Mouse (Mus musculus): Measurements from ENCODE around the gene Celf2. TPM values are rescaled to one million over a fixed set of nuclear protein-coding genes. Genes with fewer than 3 reads are reported as not detected.

Celf2 gene
- polyA plus RNA-seq, 1 experiment from 2014 or later, result 51.0 TPM

DNA sequence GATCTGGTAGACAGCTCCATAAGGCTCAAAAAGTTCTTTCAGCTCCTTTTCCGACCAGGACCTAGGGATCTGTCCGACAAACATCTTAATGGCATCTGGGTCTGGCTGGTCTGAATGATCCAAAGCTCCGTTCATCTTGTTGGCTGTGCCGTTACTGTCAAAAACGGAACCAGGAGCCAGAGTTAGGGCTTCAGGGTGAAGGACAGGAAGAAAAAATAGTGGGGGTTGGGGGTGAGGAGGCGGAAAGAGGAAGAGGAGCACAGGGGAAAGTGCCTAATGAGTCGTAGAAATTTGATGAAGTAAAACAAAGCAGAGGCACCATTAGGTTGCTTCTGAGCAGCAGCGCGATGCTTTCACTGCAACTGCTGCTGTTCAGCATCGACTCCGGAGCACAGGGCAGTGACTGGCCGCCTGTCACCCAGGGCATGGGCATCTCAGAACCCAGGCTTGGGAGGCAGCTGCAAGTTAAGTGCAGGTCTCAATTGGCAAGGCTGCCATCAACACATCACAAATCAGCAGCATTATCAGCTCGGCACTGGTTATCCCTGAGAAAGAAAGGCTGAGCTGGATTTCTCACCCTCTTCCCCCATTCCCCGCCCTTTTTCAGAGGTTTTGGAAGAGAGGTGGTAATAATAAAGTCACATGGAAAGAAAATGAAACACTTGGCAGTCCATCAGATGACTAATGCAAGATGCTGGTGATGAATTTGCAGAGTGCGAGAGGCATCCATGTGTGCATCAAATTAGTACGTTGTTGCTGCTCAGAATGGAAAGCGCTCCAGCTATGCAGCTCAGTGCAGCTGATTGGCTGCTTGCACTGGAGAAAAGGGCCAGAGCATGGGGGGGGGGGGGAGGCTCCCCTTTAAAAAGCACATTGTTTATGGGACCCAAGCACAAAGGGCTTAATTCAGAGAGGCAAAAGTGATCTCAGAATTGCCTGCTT is 787.6 kb downstream of the Celf2 start:
- H3K4me1 ChIP-seq (ENCODE audit: control insufficient read depth, insufficient read depth, low read length), result peaks cover 22% of the 10 kb centered on the region
- H3K36me3 ChIP-seq (ENCODE audit: control insufficient read depth, insufficient read depth, low read length), result no peaks in the 10 kb centered on the region
- no peaks in the 10 kb centered on the region for H3K9me3 ChIP-seq (replicated peaks; ENCODE audit: control insufficient read depth, low read length)
- H3K9ac ChIP-seq (ENCODE audit: low read depth, low read length), result peak overlapping the region; percentile 44
- peak overlapping the region; percentile 33 for H3K4me3 ChIP-seq (ENCODE audit: low read depth, low read length)
- H3K4me2 ChIP-seq, result peak overlapping the region; percentile 76
- H3K27me3 ChIP-seq (ENCODE audit: control insufficient read depth, insufficient read depth, low read length), result no peaks in the 10 kb centered on the region
- ATAC-seq (replicated peaks; ENCODE audit: insufficient number of reproducible peaks, low FRiP score, low TSS enrichment), result 0 out of 2 replicates have a peak, but pooled peaks have one; percentile 49
- H3K27ac ChIP-seq (ENCODE audit: low read depth, low read length), result no peak overlapping the region
- 21% methylated on average over 17 of the region's 17 CpGs for WGBS (ENCODE audit: insufficient replicate concordance)

DNA sequence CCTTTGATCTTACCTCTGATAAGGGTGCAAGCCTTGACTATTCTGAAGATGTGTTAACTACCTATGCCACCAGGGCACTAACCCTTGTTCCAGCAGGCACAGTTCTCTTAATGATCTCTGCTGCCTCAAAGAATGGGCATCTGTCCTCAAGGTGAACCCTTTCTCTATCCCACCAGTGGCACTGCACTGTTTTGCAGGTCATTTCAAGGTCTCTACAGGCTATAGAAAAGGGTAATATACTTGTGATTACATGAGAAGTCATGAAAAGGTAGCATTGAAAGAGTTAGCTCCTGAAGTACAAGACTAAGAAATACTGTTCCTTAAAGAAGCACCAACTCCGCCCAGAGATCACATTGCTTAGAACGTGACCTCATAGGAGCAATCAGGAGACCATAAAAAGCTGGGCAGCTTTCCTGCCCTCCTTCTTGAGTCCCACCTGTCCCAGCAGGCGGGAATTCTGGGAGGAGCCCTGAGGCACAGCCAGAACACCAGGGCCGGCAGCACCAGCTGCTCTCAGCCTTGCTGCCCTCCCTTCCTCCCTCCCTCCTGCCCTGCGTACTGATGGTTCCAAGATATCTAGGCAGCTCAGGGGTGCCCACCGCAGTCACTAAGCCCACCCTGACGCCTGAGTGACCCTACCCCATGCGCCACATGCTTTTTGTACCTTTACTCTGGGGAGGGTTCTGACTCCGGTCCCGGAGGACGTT is 788.5 kb downstream of the Celf2 start:
- Histone ChIP-seq H3K4me1 (ENCODE audit: control insufficient read depth, insufficient read depth, low read length) (peaks cover 22% of the 10 kb centered on the region), H3K4me3 (ENCODE audit: low read depth, low read length) (peak overlapping the region; percentile 33), H3K27me3 (ENCODE audit: control insufficient read depth, insufficient read depth, low read length) (no peaks in the 10 kb centered on the region), H3K27ac (ENCODE audit: low read depth, low read length) (no peak overlapping the region), H3K36me3 (ENCODE audit: control insufficient read depth, insufficient read depth, low read length) (no peaks in the 10 kb centered on the region), H3K4me2 (peak overlapping the region; percentile 76), H3K9me3 (replicated peaks; ENCODE audit: control insufficient read depth, low read length) (no peaks in the 10 kb centered on the region), H3K9ac (ENCODE audit: low read depth, low read length) (peak overlapping the region; percentile 29; the same call in 1 of the 2 replicates)
- ATAC-seq (replicated peaks; ENCODE audit: insufficient number of reproducible peaks, low FRiP score, low TSS enrichment), result peak; percentile 49; the same call in 1 of the 2 replicates
- WGBS (ENCODE audit: insufficient replicate concordance), result 26% methylated on average over 11 of the region's 11 CpGs

- no peaks in the 10 kb centered on the region for H3K9me3 ChIP-seq (replicated peaks; ENCODE audit: control insufficient read depth, low read length)
- H3K9ac ChIP-seq (ENCODE audit: low read depth, low read length), result no peak overlapping the region
- no peak overlapping the region for H3K4me2 ChIP-seq
- no peak for ATAC-seq (replicated peaks; ENCODE audit: insufficient number of reproducible peaks, low FRiP score, low TSS enrichment)
- no peak overlapping the region for H3K27ac ChIP-seq (ENCODE audit: low read depth, low read length)
- H3K36me3 ChIP-seq (ENCODE audit: control insufficient read depth, insufficient read depth, low read length), result no peaks in the 10 kb centered on the region
- H3K4me3 ChIP-seq (ENCODE audit: low read depth, low read length), result no peak overlapping the region
- H3K4me1 ChIP-seq (ENCODE audit: control insufficient read depth, insufficient read depth, low read length), result peaks cover 22% of the 10 kb centered on the region
- no peaks in the 10 kb centered on the region for H3K27me3 ChIP-seq (ENCODE audit: control insufficient read depth, insufficient read depth, low read length)
These were observed 790.5 kb downstream of the Celf2 start for GRCm38 (mm10) chr2:6718864-6719263.

- Histone ChIP-seq H3K9ac (ENCODE audit: low read depth, low read length) (no peak overlapping the region), H3K9me3 (replicated peaks; ENCODE audit: control insufficient read depth, low read length) (no peaks in the 10 kb centered on the region), H3K36me3 (ENCODE audit: control insufficient read depth, insufficient read depth, low read length) (no peaks in the 10 kb centered on the region), H3K27ac (ENCODE audit: low read depth, low read length) (no peak overlapping the region), H3K4me2 (no peak overlapping the region), H3K4me3 (ENCODE audit: low read depth, low read length) (no peak overlapping the region), H3K4me1 (ENCODE audit: control insufficient read depth, insufficient read depth, low read length) (peaks cover 22% of the 10 kb centered on the region), H3K27me3 (ENCODE audit: control insufficient read depth, insufficient read depth, low read length) (no peaks in the 10 kb centered on the region)
- no peak for ATAC-seq (replicated peaks; ENCODE audit: insufficient number of reproducible peaks, low FRiP score, low TSS enrichment)
- 52% methylated on average over 3 of the region's 3 CpGs for WGBS (ENCODE audit: insufficient replicate concordance)
These were observed 791.4 kb downstream of the Celf2 start for GRCm38 (mm10) chr2:6717953-6718352.

DNA sequence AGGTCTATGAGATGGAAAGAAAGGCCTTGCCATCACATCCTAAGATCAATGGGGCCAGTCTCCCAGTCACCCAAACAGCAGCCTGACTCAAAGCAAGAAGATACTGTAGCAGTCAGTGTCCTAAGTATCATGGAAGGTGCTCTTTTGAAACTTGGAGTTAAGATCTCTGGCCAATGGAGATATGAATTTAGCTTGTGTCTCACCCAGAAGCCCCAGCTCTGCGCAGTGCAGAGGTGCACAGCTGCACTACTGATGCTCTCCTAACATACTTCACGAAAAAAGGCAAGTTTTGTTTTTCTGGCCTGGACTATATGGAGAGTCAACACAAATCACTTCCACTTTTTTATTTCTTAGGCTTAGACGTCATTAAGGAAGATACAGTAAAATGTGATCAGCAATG is 793.8 kb downstream of the Celf2 start:
- Histone ChIP-seq H3K27ac (ENCODE audit: low read depth, low read length) (no peak overlapping the region), H3K4me2 (no peak overlapping the region), H3K4me3 (ENCODE audit: low read depth, low read length) (no peak overlapping the region), H3K9me3 (replicated peaks; ENCODE audit: control insufficient read depth, low read length) (no peaks in the 10 kb centered on the region), H3K27me3 (ENCODE audit: control insufficient read depth, insufficient read depth, low read length) (no peaks in the 10 kb centered on the region), H3K36me3 (ENCODE audit: control insufficient read depth, insufficient read depth, low read length) (no peaks in the 10 kb centered on the region), H3K4me1 (ENCODE audit: control insufficient read depth, insufficient read depth, low read length) (peaks cover 2% of the 10 kb centered on the region; the same call in 1 of the 2 replicates), H3K9ac (ENCODE audit: low read depth, low read length) (no peak overlapping the region)
- ATAC-seq (replicated peaks; ENCODE audit: insufficient number of reproducible peaks, low FRiP score, low TSS enrichment), result no peak
- 86% methylated on average over 3 of the region's 3 CpGs for WGBS (ENCODE audit: insufficient replicate concordance)

DNA sequence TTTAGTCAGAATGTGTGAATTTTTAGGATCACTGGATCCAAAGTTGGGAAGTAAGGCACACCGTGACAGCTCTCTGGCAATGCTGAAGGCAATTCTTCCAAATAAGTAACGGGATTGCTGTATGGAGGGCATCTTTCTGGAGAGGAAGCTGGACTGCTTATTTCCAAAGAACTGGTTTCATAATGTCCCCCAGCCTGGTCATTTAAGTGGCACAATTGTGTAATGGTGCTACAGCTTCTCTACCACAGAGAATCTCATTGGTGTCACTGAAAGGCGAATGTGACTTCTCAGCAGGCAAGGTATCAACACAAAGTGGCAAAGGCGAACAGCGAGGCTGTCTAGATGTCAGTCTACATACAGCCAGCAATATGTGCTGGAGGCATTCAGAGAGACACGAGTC is 795.8 kb downstream of the Celf2 start:
- WGBS (ENCODE audit: insufficient replicate concordance), result 83% methylated on average over 6 of the region's 6 CpGs
- H3K9me3 ChIP-seq (replicated peaks; ENCODE audit: control insufficient read depth, low read length), result no peaks in the 10 kb centered on the region
- no peak for ATAC-seq (replicated peaks; ENCODE audit: insufficient number of reproducible peaks, low FRiP score, low TSS enrichment)
- no peak overlapping the region for H3K4me2 ChIP-seq
- H3K9ac ChIP-seq (ENCODE audit: low read depth, low read length), result no peak overlapping the region
- H3K36me3 ChIP-seq (ENCODE audit: control insufficient read depth, insufficient read depth, low read length), result no peaks in the 10 kb centered on the region
- no peak overlapping the region for H3K4me3 ChIP-seq (ENCODE audit: low read depth, low read length)
- peaks cover 2% of the 10 kb centered on the region; the same call in 1 of the 2 replicates for H3K4me1 ChIP-seq (ENCODE audit: control insufficient read depth, insufficient read depth, low read length)
- no peak overlapping the region for H3K27ac ChIP-seq (ENCODE audit: low read depth, low read length)
- H3K27me3 ChIP-seq (ENCODE audit: control insufficient read depth, insufficient read depth, low read length), result no peaks in the 10 kb centered on the region

DNA sequence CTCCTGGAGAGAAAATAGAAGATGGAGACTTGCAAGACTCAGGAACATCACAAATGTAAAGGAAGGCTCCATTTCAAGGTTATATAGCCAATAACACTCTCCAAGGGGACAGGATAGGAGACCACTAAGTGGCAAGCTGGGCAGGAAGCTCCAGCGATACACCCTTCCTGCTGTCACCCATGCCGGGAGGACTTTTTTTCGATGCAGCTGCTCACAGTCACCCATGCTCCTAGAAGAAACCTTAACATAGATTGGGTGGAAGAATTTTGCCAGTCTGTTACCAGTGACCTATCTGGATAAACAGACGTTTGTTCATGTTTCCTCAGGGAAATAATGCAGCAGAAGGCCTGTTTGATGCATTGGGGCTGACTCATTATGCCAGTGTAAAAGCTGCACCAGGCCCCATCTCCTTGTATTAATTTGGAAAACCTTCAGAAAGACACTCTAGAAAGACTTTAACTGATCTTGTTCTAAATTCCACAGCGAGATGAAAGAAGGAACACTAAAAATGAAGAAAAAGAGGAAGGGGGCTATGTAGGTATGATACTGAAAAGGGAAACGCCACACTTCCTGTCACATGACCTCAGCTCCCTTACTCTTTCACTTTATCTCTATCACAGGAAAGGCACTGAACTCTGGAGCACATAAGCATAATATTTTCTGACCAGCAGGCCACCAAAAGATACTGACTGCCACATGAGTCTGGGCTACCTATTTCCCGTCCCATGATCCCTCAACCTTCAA is 798.5 kb downstream of the Celf2 start:
- H3K4me3 ChIP-seq (ENCODE audit: low read depth, low read length), result no peak overlapping the region
- no peak overlapping the region for H3K4me2 ChIP-seq
- no peaks in the 10 kb centered on the region for H3K27me3 ChIP-seq (ENCODE audit: control insufficient read depth, insufficient read depth, low read length)
- 71% methylated on average over 7 of the region's 7 CpGs for WGBS (ENCODE audit: insufficient replicate concordance)
- no peaks in the 10 kb centered on the region for H3K9me3 ChIP-seq (replicated peaks; ENCODE audit: control insufficient read depth, low read length)
- H3K27ac ChIP-seq (ENCODE audit: low read depth, low read length), result peak overlapping the region; percentile 25; the same call in 1 of the 2 replicates
- H3K4me1 ChIP-seq (ENCODE audit: control insufficient read depth, insufficient read depth, low read length), result peaks cover 11% of the 10 kb centered on the region
- no peak overlapping the region for H3K9ac ChIP-seq (ENCODE audit: low read depth, low read length)
- ATAC-seq (replicated peaks; ENCODE audit: insufficient number of reproducible peaks, low FRiP score, low TSS enrichment), result no peak
- no peaks in the 10 kb centered on the region for H3K36me3 ChIP-seq (ENCODE audit: control insufficient read depth, insufficient read depth, low read length)

DNA sequence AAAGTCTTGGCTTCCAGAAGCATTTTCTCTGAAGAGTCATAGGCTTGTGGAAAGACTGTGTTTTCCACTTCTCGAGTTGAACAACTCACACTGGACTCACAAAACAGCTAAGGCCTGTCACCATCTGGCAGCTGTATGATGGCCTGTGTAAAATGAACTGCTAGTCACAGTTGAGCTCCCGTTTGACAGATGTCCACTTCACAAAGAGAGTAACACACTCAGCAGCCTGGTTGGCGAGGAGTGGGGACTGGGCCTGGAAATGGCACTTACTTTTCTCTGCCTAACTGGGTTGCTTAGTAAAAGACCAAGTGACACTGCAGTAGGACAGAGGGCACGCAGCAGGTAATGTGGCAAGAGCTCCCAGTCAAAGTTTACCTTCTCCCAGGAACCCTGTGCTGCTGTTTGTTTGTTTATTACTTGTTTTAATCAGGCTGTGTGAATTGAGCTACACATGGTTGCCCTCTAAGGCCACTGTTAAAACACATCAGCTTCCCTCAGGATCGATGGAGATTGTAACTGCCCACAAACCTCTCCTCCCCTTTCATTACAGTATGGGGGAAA is 801.3 kb downstream of the Celf2 start:
- 29% methylated on average over 5 of the region's 5 CpGs for WGBS (ENCODE audit: insufficient replicate concordance)
- H3K9ac ChIP-seq (ENCODE audit: low read depth, low read length), result peak overlapping the region; percentile 22; the same call in 1 of the 2 replicates
- no peaks in the 10 kb centered on the region for H3K27me3 ChIP-seq (ENCODE audit: control insufficient read depth, insufficient read depth, low read length)
- no peak for ATAC-seq (replicated peaks; ENCODE audit: insufficient number of reproducible peaks, low FRiP score, low TSS enrichment)
- peak overlapping the region; percentile 50; the same call in 1 of the 2 replicates for H3K27ac ChIP-seq (ENCODE audit: low read depth, low read length)
- no peak overlapping the region for H3K4me2 ChIP-seq
- no peaks in the 10 kb centered on the region for H3K36me3 ChIP-seq (ENCODE audit: control insufficient read depth, insufficient read depth, low read length)
- H3K9me3 ChIP-seq (replicated peaks; ENCODE audit: control insufficient read depth, low read length), result no peaks in the 10 kb centered on the region
- H3K4me3 ChIP-seq (ENCODE audit: low read depth, low read length), result no peak overlapping the region
- H3K4me1 ChIP-seq (ENCODE audit: control insufficient read depth, insufficient read depth, low read length), result peaks cover 11% of the 10 kb centered on the region
